Mouse (Mus musculus): ENCODE measurements around the gene Wdr74. TPM values are rescaled to one million over a fixed set of nuclear protein-coding genes. Genes with fewer than 3 reads are reported as not detected.

Gene Wdr74
- 82.9 and 97.3 TPM in 2 replicates for polyA plus RNA-seq (2014; fragmentation: Nextera tagmentation; extraction: Ambion mirVana)

DNA sequence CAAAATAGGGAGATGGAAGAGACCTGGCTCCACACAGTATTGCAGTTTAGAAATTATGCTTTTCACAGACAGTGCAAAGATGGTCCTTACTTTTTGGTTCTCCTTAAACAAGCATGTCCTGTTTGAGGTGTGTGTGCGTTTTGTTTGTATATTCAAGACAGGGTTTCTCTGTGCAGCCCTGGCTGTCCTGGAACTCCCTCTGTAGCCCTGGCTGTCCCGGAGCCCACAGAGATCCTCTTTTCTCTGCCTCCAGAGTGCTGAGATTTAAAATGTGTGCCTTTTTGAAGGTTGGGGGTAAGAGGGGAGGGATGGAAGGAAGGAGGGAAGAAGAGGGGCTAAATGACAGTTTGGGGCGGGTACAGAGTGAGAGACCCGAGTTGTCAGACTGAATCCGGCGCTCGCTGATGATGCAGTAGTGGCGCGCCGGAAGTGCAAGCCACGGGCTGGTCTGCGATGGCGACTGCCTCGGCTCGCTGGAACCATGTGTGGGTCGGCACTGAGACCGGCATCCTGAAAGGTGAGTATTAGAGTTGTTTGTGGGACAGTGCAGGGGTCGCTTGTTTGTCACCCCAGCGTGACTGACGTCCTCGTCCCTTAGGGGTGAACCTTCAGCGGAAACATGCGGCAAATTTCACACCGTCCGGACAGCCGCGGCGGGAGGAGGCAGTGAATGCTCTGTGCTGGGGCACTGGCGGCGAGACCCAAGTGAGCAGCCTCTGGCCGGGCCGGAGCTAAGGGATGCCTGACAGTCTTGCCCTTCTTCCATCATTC, at the start of gene Wdr74:
Gene Wdr74, plus strand, starts transcription at position 439 of the 771 bp plus-strand sequence.
- Histone ChIP-seq H3K27me3 (ENCODE audit: control insufficient read depth, insufficient read depth, low read length) (no peaks in the 10 kb centered on the region), H3K36me3 (ENCODE audit: control insufficient read depth, insufficient read depth, low read length) (peaks cover 33% of the 10 kb centered on the region), H3K4me2 (replicated peaks; ENCODE audit: low read depth, low read length) (peak within 1 kb of the TSS; percentile 77), H3K9ac (ENCODE audit: low read depth, low read length) (peak within 1 kb of the TSS; percentile 84), H3K27ac (ENCODE audit: low read depth, low read length) (peak within 1 kb of the TSS; percentile 61), H3K4me1 (ENCODE audit: control insufficient read depth, insufficient read depth, low read length) (peaks cover 7% of the 10 kb centered on the region; the same call in 1 of the 2 replicates), H3K9me3 (ENCODE audit: control insufficient read depth, low read length) (no peaks in the 10 kb centered on the region), H3K4me3 (ENCODE audit: low read length) (peak within 1 kb of the TSS; percentile 80)
- peak; percentile 94 for ATAC-seq (ENCODE audit: low FRiP score, low TSS enrichment)
- under 1% methylated on average over 32 of the region's 32 CpGs for WGBS

DNA sequence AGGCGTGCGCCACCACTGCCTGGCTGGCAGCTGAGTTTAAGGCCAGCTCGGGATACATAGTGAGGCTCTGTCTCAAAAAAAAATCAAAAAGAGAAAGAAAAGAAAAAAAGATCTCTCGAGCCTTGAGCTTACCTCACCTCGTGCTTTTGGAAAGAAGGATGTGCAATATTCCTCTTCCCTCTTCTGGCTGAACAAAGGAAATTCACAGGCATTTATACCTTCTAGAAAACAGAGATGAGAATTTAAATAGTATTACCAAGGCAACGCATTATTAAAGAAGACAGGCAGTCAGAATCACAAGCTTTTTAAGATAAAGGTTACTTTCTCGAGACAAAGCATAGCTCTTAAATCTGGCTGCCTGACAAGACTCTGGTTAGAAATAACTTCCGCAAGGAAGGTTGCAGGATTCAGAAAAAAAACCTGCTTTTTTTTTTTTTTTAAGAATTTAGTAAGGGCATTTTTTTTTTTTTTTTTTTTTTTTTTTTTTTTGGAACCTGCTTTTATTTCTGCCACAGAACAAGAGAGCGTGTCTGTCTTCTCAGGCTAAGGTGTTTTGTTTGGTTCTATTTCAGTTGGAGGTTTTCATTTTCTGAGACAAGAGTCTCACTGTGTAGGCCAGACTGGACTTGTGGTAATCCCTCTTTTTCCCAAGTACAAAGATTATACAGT, 43.6 kb upstream of the Wdr74 start:
- ATAC-seq (ENCODE audit: low FRiP score, low TSS enrichment): no peak
- no peak overlapping the region for H3K9ac ChIP-seq (ENCODE audit: low read depth, low read length)

GRCm38 (mm10) chr19:8692740-8693139, 42.9 kb upstream of the Wdr74 start:
- no peak for ATAC-seq (ENCODE audit: low FRiP score, low TSS enrichment)
- 66% methylated on average over 5 of the region's 5 CpGs for WGBS
- H3K9ac ChIP-seq (ENCODE audit: low read depth, low read length): no peak overlapping the region

More for the DNA sequence above, 43.6 kb upstream of the Wdr74 start:
- 71% methylated on average over 9 of the region's 9 CpGs for WGBS
- Histone ChIP-seq H3K9me3 (ENCODE audit: control insufficient read depth, low read length) (no peaks in the 10 kb centered on the region), H3K27me3 (ENCODE audit: control insufficient read depth, insufficient read depth, low read length) (no peaks in the 10 kb centered on the region), H3K4me2 (replicated peaks; ENCODE audit: low read depth, low read length) (no peak overlapping the region), H3K27ac (ENCODE audit: low read depth, low read length) (no peak overlapping the region), H3K36me3 (ENCODE audit: control insufficient read depth, insufficient read depth, low read length) (no peaks in the 10 kb centered on the region), H3K4me3 (ENCODE audit: low read length) (no peak overlapping the region), H3K4me1 (ENCODE audit: control insufficient read depth, insufficient read depth, low read length) (no peaks in the 10 kb centered on the region)

DNA sequence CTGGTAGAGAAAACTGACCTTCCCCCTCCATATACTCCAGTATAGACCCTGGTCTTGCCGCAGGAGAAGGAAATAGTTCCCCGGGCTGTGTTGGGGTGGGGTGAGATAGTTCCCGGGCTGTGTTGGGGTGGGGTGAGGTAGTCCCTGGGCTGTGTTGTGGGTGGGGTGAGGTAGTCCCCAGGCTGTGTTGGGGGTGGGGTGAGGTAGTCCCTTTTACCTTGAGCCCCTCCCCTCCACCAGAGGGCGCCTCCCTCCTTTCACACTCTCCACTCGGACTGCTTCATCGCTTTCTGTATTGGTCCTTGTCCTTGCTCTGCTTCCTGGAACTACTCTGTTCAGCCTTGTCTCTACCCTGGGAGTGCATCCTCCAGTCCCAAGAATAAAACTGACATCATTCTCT, 40.3 kb upstream of the Wdr74 start:
- 60% methylated on average over 5 of the region's 6 CpGs for WGBS
- no peak overlapping the region for H3K4me2 ChIP-seq (replicated peaks; ENCODE audit: low read depth, low read length)
- ATAC-seq (ENCODE audit: low FRiP score, low TSS enrichment): peak; percentile 53; the same call in 1 of the 2 replicates

More at GRCm38 (mm10) chr19:8692740-8693139, 42.9 kb upstream of the Wdr74 start:
- H3K36me3 ChIP-seq (ENCODE audit: control insufficient read depth, insufficient read depth, low read length): no peaks in the 10 kb centered on the region
- H3K4me1 ChIP-seq (ENCODE audit: control insufficient read depth, insufficient read depth, low read length): no peaks in the 10 kb centered on the region
- H3K9me3 ChIP-seq (ENCODE audit: control insufficient read depth, low read length): no peaks in the 10 kb centered on the region
- no peak overlapping the region for H3K4me2 ChIP-seq (replicated peaks; ENCODE audit: low read depth, low read length)
- no peak overlapping the region for H3K27ac ChIP-seq (ENCODE audit: low read depth, low read length)
- no peaks in the 10 kb centered on the region for H3K27me3 ChIP-seq (ENCODE audit: control insufficient read depth, insufficient read depth, low read length)
- H3K4me3 ChIP-seq (ENCODE audit: low read length): no peak overlapping the region

GRCm38 (mm10) chr19:8699652-8700051, 36.0 kb upstream of the Wdr74 start:
- no peak for ATAC-seq (ENCODE audit: low FRiP score, low TSS enrichment)

More for the DNA sequence above, 40.3 kb upstream of the Wdr74 start:
- Histone ChIP-seq H3K36me3 (ENCODE audit: control insufficient read depth, insufficient read depth, low read length) (no peaks in the 10 kb centered on the region), H3K27ac (ENCODE audit: low read depth, low read length) (no peak overlapping the region), H3K27me3 (ENCODE audit: control insufficient read depth, insufficient read depth, low read length) (no peaks in the 10 kb centered on the region), H3K4me1 (ENCODE audit: control insufficient read depth, insufficient read depth, low read length) (no peaks in the 10 kb centered on the region), H3K9me3 (ENCODE audit: control insufficient read depth, low read length) (no peaks in the 10 kb centered on the region), H3K9ac (ENCODE audit: low read depth, low read length) (no peak overlapping the region), H3K4me3 (ENCODE audit: low read length) (no peak overlapping the region)

DNA sequence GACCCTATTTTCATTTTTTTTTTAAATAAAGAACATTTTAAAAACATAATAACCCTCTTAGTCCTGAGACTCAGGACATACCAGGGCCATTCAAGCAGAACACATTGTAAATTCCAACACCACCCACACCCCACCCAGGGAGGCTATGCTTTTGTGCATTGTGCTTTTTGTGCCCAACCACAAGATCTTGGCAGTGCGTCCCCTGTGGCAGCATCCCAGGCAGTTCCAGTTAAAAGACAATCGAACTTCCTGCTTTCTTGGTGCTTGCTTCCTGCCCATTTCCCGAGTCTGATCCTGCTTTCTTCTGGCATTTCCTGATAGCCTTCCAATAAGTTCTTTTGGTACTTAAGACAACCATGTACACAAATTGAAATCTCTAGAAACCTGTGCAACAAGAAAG, 33.2 kb upstream of the Wdr74 start:
- peaks cover 13% of the 10 kb centered on the region for H3K36me3 ChIP-seq (ENCODE audit: control insufficient read depth, insufficient read depth, low read length)
- no peak overlapping the region for H3K27ac ChIP-seq (ENCODE audit: low read depth, low read length)
- 57% methylated on average over 3 of the region's 3 CpGs for WGBS
- ATAC-seq (ENCODE audit: low FRiP score, low TSS enrichment): no peak
- no peak overlapping the region for H3K4me3 ChIP-seq (ENCODE audit: low read length)
- H3K4me2 ChIP-seq (replicated peaks; ENCODE audit: low read depth, low read length): no peak overlapping the region
- 0 out of 2 replicates have a peak, but pooled peaks cover 4% of the 10 kb centered on the region for H3K4me1 ChIP-seq (ENCODE audit: control insufficient read depth, insufficient read depth, low read length)
- no peaks in the 10 kb centered on the region for H3K27me3 ChIP-seq (ENCODE audit: control insufficient read depth, insufficient read depth, low read length)
- no peaks in the 10 kb centered on the region for H3K9me3 ChIP-seq (ENCODE audit: control insufficient read depth, low read length)
- no peak overlapping the region for H3K9ac ChIP-seq (ENCODE audit: low read depth, low read length)

More at GRCm38 (mm10) chr19:8699652-8700051, 36.0 kb upstream of the Wdr74 start:
- Histone ChIP-seq H3K36me3 (ENCODE audit: control insufficient read depth, insufficient read depth, low read length) (no peaks in the 10 kb centered on the region), H3K27ac (ENCODE audit: low read depth, low read length) (no peak overlapping the region), H3K4me2 (replicated peaks; ENCODE audit: low read depth, low read length) (no peak overlapping the region), H3K9me3 (ENCODE audit: control insufficient read depth, low read length) (no peaks in the 10 kb centered on the region), H3K4me3 (ENCODE audit: low read length) (no peak overlapping the region), H3K27me3 (ENCODE audit: control insufficient read depth, insufficient read depth, low read length) (no peaks in the 10 kb centered on the region), H3K4me1 (ENCODE audit: control insufficient read depth, insufficient read depth, low read length) (0 out of 2 replicates have a peak, but pooled peaks cover 4% of the 10 kb centered on the region), H3K9ac (ENCODE audit: low read depth, low read length) (no peak overlapping the region)
- WGBS: 78% methylated on average over 9 of the region's 9 CpGs

- H3K36me3 ChIP-seq (ENCODE audit: control insufficient read depth, insufficient read depth, low read length): peaks cover 24% of the 10 kb centered on the region
- 0 out of 2 replicates have a peak, but pooled peaks cover 4% of the 10 kb centered on the region for H3K4me1 ChIP-seq (ENCODE audit: control insufficient read depth, insufficient read depth, low read length)
- no peak overlapping the region for H3K4me3 ChIP-seq (ENCODE audit: low read length)
- no peak for ATAC-seq (ENCODE audit: low FRiP score, low TSS enrichment)
- no peaks in the 10 kb centered on the region for H3K27me3 ChIP-seq (ENCODE audit: control insufficient read depth, insufficient read depth, low read length)
- H3K9ac ChIP-seq (ENCODE audit: low read depth, low read length): no peak overlapping the region
- H3K4me2 ChIP-seq (replicated peaks; ENCODE audit: low read depth, low read length): no peak overlapping the region
- 85% methylated on average over 3 of the region's 4 CpGs for WGBS
- no peaks in the 10 kb centered on the region for H3K9me3 ChIP-seq (ENCODE audit: control insufficient read depth, low read length)
- H3K27ac ChIP-seq (ENCODE audit: low read depth, low read length): no peak overlapping the region
These were observed 32.1 kb upstream of the Wdr74 start for GRCm38 (mm10) chr19:8703571-8703970.

- H3K9me3 ChIP-seq (ENCODE audit: control insufficient read depth, low read length): no peaks in the 10 kb centered on the region
- H3K27ac ChIP-seq (ENCODE audit: low read depth, low read length): no peak overlapping the region
- H3K4me2 ChIP-seq (replicated peaks; ENCODE audit: low read depth, low read length): no peak overlapping the region
- WGBS: 83% methylated on average over 6 of the region's 6 CpGs
- H3K4me1 ChIP-seq (ENCODE audit: control insufficient read depth, insufficient read depth, low read length): 0 out of 2 replicates have a peak, but pooled peaks cover 4% of the 10 kb centered on the region
- H3K27me3 ChIP-seq (ENCODE audit: control insufficient read depth, insufficient read depth, low read length): no peaks in the 10 kb centered on the region
- H3K9ac ChIP-seq (ENCODE audit: low read depth, low read length): no peak overlapping the region
- ATAC-seq (ENCODE audit: low FRiP score, low TSS enrichment): no peak
- no peak overlapping the region for H3K4me3 ChIP-seq (ENCODE audit: low read length)
- peaks cover 40% of the 10 kb centered on the region for H3K36me3 ChIP-seq (ENCODE audit: control insufficient read depth, insufficient read depth, low read length)
These were observed 30.5 kb upstream of the Wdr74 start for GRCm38 (mm10) chr19:8705026-8705708.

Measured in kidney, embryonic 14.5 days (tissue).